Mouse (Mus musculus): ENCODE results near the gene Ak5. TPM values are rescaled to one million over a fixed set of nuclear protein-coding genes. Genes with fewer than 3 reads are reported as not detected.

Ak5 gene
- polyA plus RNA-seq, 1 experiment from 2014 or later, result 3.6 TPM

GRCm38 (mm10) chr3:152689105-152689504, 20.9 kb upstream of the Ak5 start:
- Histone ChIP-seq H3K9me3 (replicated peaks) (no peaks in the 10 kb centered on the region), H3K9ac (no peak overlapping the region), H3K27me3 (no peaks in the 10 kb centered on the region), H3K4me1 (no peaks in the 10 kb centered on the region), H3K4me2 (no peak overlapping the region), H3K36me3 (no peaks in the 10 kb centered on the region), H3K27ac (no peak overlapping the region), H3K4me3 (replicated peaks) (no peak overlapping the region)
- no peak for ATAC-seq (replicated peaks; ENCODE audit: low FRiP score)
- 56% methylated on average over 9 of the region's 9 CpGs for WGBS

- 66% methylated on average over 5 of the region's 5 CpGs for WGBS
- no peak for ATAC-seq (replicated peaks; ENCODE audit: low FRiP score)
- H3K9me3 ChIP-seq (replicated peaks), result no peaks in the 10 kb centered on the region
Observed at GRCm38 (mm10) chr3:152688532-152688931, 20.4 kb upstream of the Ak5 start.

GRCm38 (mm10) chr3:152674663-152675062, 6.5 kb upstream of the Ak5 start:
- 75% methylated on average over 6 of the region's 6 CpGs for WGBS
- no peak overlapping the region for H3K4me2 ChIP-seq
- no peak overlapping the region for H3K9ac ChIP-seq
- ATAC-seq (replicated peaks; ENCODE audit: low FRiP score), result no peak
- peaks cover 9% of the 10 kb centered on the region; the same call in 1 of the 2 replicates for H3K27me3 ChIP-seq
- H3K4me1 ChIP-seq, result 0 out of 2 replicates have a peak, but pooled peaks cover 6% of the 10 kb centered on the region
- H3K27ac ChIP-seq, result no peak overlapping the region
- H3K36me3 ChIP-seq, result no peaks in the 10 kb centered on the region
- H3K9me3 ChIP-seq (replicated peaks), result no peaks in the 10 kb centered on the region
- no peak overlapping the region for H3K4me3 ChIP-seq (replicated peaks)

More at GRCm38 (mm10) chr3:152688532-152688931, 20.4 kb upstream of the Ak5 start:
- no peaks in the 10 kb centered on the region for H3K4me1 ChIP-seq
- H3K27me3 ChIP-seq, result no peaks in the 10 kb centered on the region
- H3K4me3 ChIP-seq (replicated peaks), result no peak overlapping the region
- H3K9ac ChIP-seq, result no peak overlapping the region
- no peaks in the 10 kb centered on the region for H3K36me3 ChIP-seq
- no peak overlapping the region for H3K4me2 ChIP-seq
- H3K27ac ChIP-seq, result no peak overlapping the region

GRCm38 (mm10) chr3:152669783-152670182, 1.6 kb upstream of the Ak5 start:
- no peak overlapping the region for H3K27ac ChIP-seq
- WGBS, result 76% methylated on average over 3 of the region's 3 CpGs
- no peaks in the 10 kb centered on the region for H3K36me3 ChIP-seq
- no peak overlapping the region for H3K4me2 ChIP-seq
- no peak overlapping the region for H3K4me3 ChIP-seq (replicated peaks)
- peaks cover 10% of the 10 kb centered on the region for H3K4me1 ChIP-seq
- H3K9ac ChIP-seq, result no peak overlapping the region
- no peak for ATAC-seq (replicated peaks; ENCODE audit: low FRiP score)
- no peaks in the 10 kb centered on the region for H3K9me3 ChIP-seq (replicated peaks)
- peaks cover 50% of the 10 kb centered on the region for H3K27me3 ChIP-seq

- ATAC-seq (replicated peaks; ENCODE audit: low FRiP score), result no peak
- no peak overlapping the region for H3K4me3 ChIP-seq (replicated peaks)
- H3K27me3 ChIP-seq, result peaks cover 57% of the 10 kb centered on the region
- no peaks in the 10 kb centered on the region for H3K36me3 ChIP-seq
- H3K4me1 ChIP-seq, result peaks cover 10% of the 10 kb centered on the region
- WGBS, result 72% methylated on average over 2 of the region's 2 CpGs
- no peak overlapping the region for H3K9ac ChIP-seq
- no peak overlapping the region for H3K27ac ChIP-seq
- 0 out of 2 replicates have a peak overlapping the region, but pooled peaks have one; percentile 98 for H3K4me2 ChIP-seq
- H3K9me3 ChIP-seq (replicated peaks), result no peaks in the 10 kb centered on the region
Observed at GRCm38 (mm10) chr3:152668793-152669192, 633 bp upstream of the Ak5 start.

GRCm38 (mm10) chr3:152667356-152668211, 576 bp downstream of the Ak5 start:
- no peak overlapping the region for H3K27ac ChIP-seq
- ATAC-seq (replicated peaks; ENCODE audit: low FRiP score), result peak; percentile 84
- no peaks in the 10 kb centered on the region for H3K36me3 ChIP-seq
- under 1% methylated on average over 56 of the region's 82 CpGs for WGBS
- no peaks in the 10 kb centered on the region for H3K9me3 ChIP-seq (replicated peaks)
- H3K4me2 ChIP-seq, result peak overlapping the region; percentile 98
- peak overlapping the region; percentile 38 for H3K9ac ChIP-seq
- H3K27me3 ChIP-seq, result peaks cover 53% of the 10 kb centered on the region
- H3K4me3 ChIP-seq (replicated peaks), result peak overlapping the region; percentile 57
- H3K4me1 ChIP-seq, result peaks cover 10% of the 10 kb centered on the region

- H3K4me3 ChIP-seq (replicated peaks), result peak overlapping the region; percentile 57
- peak overlapping the region; percentile 38 for H3K9ac ChIP-seq
- no peaks in the 10 kb centered on the region for H3K36me3 ChIP-seq
- ATAC-seq (replicated peaks; ENCODE audit: low FRiP score), result peak; percentile 38
- peak overlapping the region; percentile 98 for H3K4me2 ChIP-seq
- H3K4me1 ChIP-seq, result peaks cover 10% of the 10 kb centered on the region
- peaks cover 53% of the 10 kb centered on the region for H3K27me3 ChIP-seq
- WGBS, result 1% methylated on average over 16 of the region's 16 CpGs
- no peak overlapping the region for H3K27ac ChIP-seq
- no peaks in the 10 kb centered on the region for H3K9me3 ChIP-seq (replicated peaks)
Observed at GRCm38 (mm10) chr3:152666991-152667355, 1.2 kb downstream of the Ak5 start.

- Histone ChIP-seq H3K36me3 (no peaks in the 10 kb centered on the region), H3K27me3 (no peaks in the 10 kb centered on the region), H3K4me3 (replicated peaks) (no peak overlapping the region), H3K4me2 (no peak overlapping the region), H3K9me3 (replicated peaks) (no peaks in the 10 kb centered on the region), H3K27ac (no peak overlapping the region), H3K4me1 (no peaks in the 10 kb centered on the region), H3K9ac (no peak overlapping the region)
- 94% methylated on average over 2 of the region's 2 CpGs for WGBS
- ATAC-seq (replicated peaks; ENCODE audit: low FRiP score), result no peak
Observed at GRCm38 (mm10) chr3:152658592-152658991, 9.6 kb downstream of the Ak5 start.

GRCm38 (mm10) chr3:152651991-152652390, 16.2 kb downstream of the Ak5 start:
- ATAC-seq (replicated peaks; ENCODE audit: low FRiP score), result no peak
- H3K36me3 ChIP-seq, result no peaks in the 10 kb centered on the region
- no peak overlapping the region for H3K4me3 ChIP-seq (replicated peaks)
- H3K9ac ChIP-seq, result no peak overlapping the region
- H3K4me1 ChIP-seq, result no peaks in the 10 kb centered on the region
- H3K27me3 ChIP-seq, result no peaks in the 10 kb centered on the region
- H3K27ac ChIP-seq, result no peak overlapping the region
- H3K9me3 ChIP-seq (replicated peaks), result no peaks in the 10 kb centered on the region
- no peak overlapping the region for H3K4me2 ChIP-seq
- 89% methylated on average over 2 of the region's 2 CpGs for WGBS

GRCm38 (mm10) chr3:152644610-152645009, 23.6 kb downstream of the Ak5 start:
- H3K27me3 ChIP-seq, result no peaks in the 10 kb centered on the region
- no peak overlapping the region for H3K4me2 ChIP-seq
- no peak overlapping the region for H3K27ac ChIP-seq
- 84% methylated on average over 5 of the region's 5 CpGs for WGBS
- no peaks in the 10 kb centered on the region for H3K4me1 ChIP-seq
- H3K9ac ChIP-seq, result no peak overlapping the region
- ATAC-seq (replicated peaks; ENCODE audit: low FRiP score), result no peak
- no peaks in the 10 kb centered on the region for H3K36me3 ChIP-seq
- H3K4me3 ChIP-seq (replicated peaks), result no peak overlapping the region
- no peaks in the 10 kb centered on the region for H3K9me3 ChIP-seq (replicated peaks)

GRCm38 (mm10) chr3:152625061-152625820, 42.9 kb downstream of the Ak5 start:
- Histone ChIP-seq H3K27ac (no peak overlapping the region), H3K4me3 (replicated peaks) (no peak overlapping the region), H3K4me2 (no peak overlapping the region), H3K36me3 (no peaks in the 10 kb centered on the region), H3K27me3 (no peaks in the 10 kb centered on the region), H3K9me3 (replicated peaks) (no peaks in the 10 kb centered on the region), H3K4me1 (no peaks in the 10 kb centered on the region), H3K9ac (no peak overlapping the region)
- ATAC-seq (replicated peaks; ENCODE audit: low FRiP score), result no peak
- WGBS, result 85% methylated on average over 10 of the region's 10 CpGs

- WGBS, result 61% methylated on average over 11 of the region's 11 CpGs
- H3K27me3 ChIP-seq, result no peaks in the 10 kb centered on the region
- H3K9ac ChIP-seq, result no peak overlapping the region
- no peak overlapping the region for H3K4me3 ChIP-seq (replicated peaks)
- H3K4me1 ChIP-seq, result no peaks in the 10 kb centered on the region
- ATAC-seq (replicated peaks; ENCODE audit: low FRiP score), result no peak
- H3K27ac ChIP-seq, result no peak overlapping the region
- no peaks in the 10 kb centered on the region for H3K9me3 ChIP-seq (replicated peaks)
- H3K36me3 ChIP-seq, result no peaks in the 10 kb centered on the region
- H3K4me2 ChIP-seq, result no peak overlapping the region
Observed at GRCm38 (mm10) chr3:152620534-152620933, 47.6 kb downstream of the Ak5 start.
